Mouse (Mus musculus) kidney, postnatal 25 days (tissue): ENCODE measurements around the gene Gm21310.
"Not testable (repeated sequence)": the region's sequence is repeated elsewhere in the genome, so short reads cannot be mapped to it uniquely, and the experiment has no call there.

ENCODE experiments used
- DNase-seq, 2 experiments: peaks; one replicate each; pipeline ENCODE4 v3.0.0; 2021; ENCODE audit warnings: mixed read lengths in 2 of 2

Gm21310 gene

GRCm38 (mm10) chrY:10147083-10147482 lies at the start of gene Gm21310:
TSS of gene Gm21310 (minus strand) at chrY:10147183.
- DNase-seq, result not testable (repeated sequence)
